Mouse (Mus musculus): Measurements from ENCODE around the gene Cdon.

DNA sequence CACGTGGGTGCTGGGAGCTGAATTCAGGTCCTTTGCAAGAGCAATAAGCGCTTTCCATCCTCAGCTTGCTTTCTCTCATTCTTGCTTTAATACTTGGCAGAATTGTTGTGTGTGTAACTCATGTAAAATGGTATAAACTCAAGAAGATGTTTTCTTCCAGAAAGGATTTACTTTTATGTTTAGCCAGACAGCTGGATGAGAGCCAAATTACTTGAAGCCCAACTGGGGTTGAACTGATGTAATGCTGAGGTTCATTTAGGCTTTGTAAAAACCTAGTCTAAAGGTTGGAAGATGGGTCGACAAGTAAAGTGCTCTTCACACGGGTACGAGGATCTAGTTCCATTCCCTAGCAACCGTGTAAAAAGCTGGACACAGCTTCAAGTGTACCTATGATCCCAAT, 79.0 kb downstream of the Cdon start:
- TF ChIP-seq CTCF (IDR thresholded peaks at IDR 0.05; ENCODE audit: borderline replicate concordance, insufficient read depth, low read depth, low read length) (no peak), POLR2A (IDR thresholded peaks at IDR 0.05; ENCODE audit: borderline replicate concordance, insufficient read depth, low read length) (no peak)

Data from cerebellum, adult 2 months (tissue).